Mouse (Mus musculus) brown adipose tissue, adult 24 weeks (tissue): ENCODE results near the gene 4930402H24Rik. TPM values are rescaled to one million over a fixed set of nuclear protein-coding genes. Genes with fewer than 3 reads are reported as not detected.
A peak's percentile ranks its signal among the peaks of the same experiment; 100 is the strongest.

ENCODE experiments used
- H3K27ac ChIP-seq: fragments of 200-500 bp; replicated peaks from 2 replicates; pipeline ENCODE4 v1.5.1; 2012; ENCODE audit warnings: low read depth, mild to moderate bottlenecking, low read length
- H3K4me1 ChIP-seq: fragments of 200-500 bp; 2 replicates; pipeline ENCODE4 v1.6.1; 2012; ENCODE audit warnings: low read length, mixed read lengths; ENCODE audit not compliant: control insufficient read depth, insufficient read depth, insufficient read length
- H3K4me3 ChIP-seq: fragments of 200-500 bp; 2 replicates; pipeline ENCODE4 v1.5.1; 2012; ENCODE audit warnings: low read depth, mild to moderate bottlenecking, low read length, moderate library complexity; ENCODE audit not compliant: insufficient read depth
- polyA plus RNA-seq: library from polyadenylated mRNA; stranded (reverse); fragments of >200 nt; gene quantifications from 2 replicates; pipeline ENCODE4 v1.2.4, GENCODE M21; 2012; ENCODE audit not compliant: missing spikeins, insufficient read depth, insufficient read length

4930402H24Rik gene
- polyA plus RNA-seq, 1 experiment: 105 TPM

DNA sequence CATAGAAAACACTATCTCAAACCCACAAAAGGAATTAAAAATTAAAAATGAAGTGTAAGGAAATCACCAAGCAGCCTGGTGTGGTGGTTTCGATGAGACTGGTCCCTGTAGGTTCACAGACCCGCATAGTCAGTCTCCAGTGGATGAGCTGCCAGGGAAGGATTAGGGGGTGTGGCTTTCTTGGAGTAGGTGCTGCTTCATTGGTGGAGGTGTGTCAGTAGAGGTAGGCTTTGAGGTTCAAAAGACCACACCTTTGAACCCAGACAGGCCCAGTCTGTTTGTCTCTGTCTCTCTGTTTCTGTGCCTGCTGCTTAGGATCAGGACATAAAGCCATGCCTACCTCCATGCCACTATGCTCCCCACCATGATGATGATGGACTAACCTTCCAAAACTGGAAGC, 7.4 kb downstream of the 4930402H24Rik start:
- H3K4me1 ChIP-seq: peaks cover 3% of the 10 kb centered on the region; the same call in 1 of the 2 replicates
- H3K4me3 ChIP-seq: no peak overlapping the region
- no peak overlapping the region for H3K27ac ChIP-seq

DNA sequence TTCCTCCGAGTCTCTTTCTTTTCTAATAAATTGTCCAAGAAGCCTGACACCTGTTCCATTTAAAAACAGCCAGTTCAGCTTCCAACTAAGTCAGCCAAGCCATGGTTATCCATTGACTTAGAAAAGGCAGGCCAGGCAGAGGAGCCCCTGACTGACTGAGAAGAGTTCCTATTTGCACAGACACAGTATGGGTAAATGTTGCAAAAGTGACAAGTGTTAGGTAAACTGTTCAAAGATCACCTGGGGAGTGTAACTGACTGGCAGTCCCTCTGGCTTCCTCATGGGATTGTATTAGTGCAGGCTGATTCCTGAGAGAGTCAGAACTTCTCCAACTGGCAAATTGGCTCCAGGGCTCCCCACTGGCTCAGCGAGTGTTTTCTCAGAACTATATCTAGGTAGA, 8.3 kb downstream of the 4930402H24Rik start:
- Histone ChIP-seq H3K27ac (no peak overlapping the region), H3K4me3 (no peak overlapping the region), H3K4me1 (peaks cover 3% of the 10 kb centered on the region; the same call in 1 of the 2 replicates)

DNA sequence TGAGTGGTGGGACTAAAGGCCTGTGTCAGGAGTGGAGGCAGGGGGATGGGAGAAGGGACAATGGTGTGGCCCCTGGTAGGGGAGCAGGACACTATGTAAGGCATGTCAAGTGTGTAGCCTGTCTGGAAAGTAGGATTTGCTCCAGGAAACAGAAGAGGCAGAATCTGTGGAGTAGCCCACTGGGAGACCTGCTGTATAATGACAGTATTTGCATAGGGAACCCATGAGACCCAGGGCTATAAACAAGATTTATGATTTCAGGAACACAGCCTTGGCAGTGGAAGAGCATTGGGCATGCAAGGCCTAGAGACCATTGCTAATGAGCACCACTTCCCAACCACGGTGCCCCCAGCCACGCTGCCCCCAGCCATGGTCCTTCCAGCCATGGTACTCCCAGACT, 9.3 kb downstream of the 4930402H24Rik start:
- Histone ChIP-seq H3K4me3 (no peak overlapping the region), H3K4me1 (peaks cover 3% of the 10 kb centered on the region; the same call in 1 of the 2 replicates), H3K27ac (no peak overlapping the region)

DNA sequence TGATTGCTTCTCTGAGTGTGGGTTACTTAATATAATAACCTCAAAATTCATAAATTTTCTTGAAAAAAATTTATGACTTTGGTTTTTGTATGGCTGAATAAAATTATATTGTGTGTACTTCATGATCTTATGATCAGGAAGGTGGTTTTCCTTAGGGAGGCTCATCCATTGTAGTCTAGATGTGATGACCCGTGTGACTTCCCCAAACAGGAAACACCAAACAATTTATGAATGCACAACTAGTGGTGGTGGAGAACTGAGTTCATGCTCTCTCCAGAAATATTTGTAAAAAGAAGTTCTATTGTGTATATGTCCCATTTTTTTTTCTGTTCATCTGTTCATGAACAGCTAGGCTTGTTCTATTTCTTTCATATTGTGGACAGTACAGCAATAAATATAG, 18.8 kb downstream of the 4930402H24Rik start:
- H3K27ac ChIP-seq: peak overlapping the region; percentile 85; the same call in 1 of the 2 replicates
- H3K4me1 ChIP-seq: peaks cover 2% of the 10 kb centered on the region; the same call in 1 of the 2 replicates
- no peak overlapping the region for H3K4me3 ChIP-seq

DNA sequence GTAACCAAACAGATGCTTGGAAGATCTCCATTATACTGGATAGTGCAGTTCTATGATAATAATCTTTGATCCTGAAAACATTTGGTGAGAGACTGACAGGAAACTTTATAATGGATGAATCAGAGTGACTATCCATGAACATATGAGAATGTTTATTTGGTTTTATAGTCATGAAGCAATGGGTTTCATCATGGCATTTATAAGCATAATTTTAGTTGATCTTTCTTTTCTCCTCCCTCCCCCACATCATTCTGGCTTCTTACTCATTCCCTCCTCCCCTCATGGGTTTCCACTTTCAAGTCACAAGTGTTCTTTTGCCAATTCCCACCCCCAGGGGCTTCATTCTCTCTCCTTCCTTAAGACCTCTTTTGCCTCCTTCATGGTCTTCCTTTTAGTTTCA, 19.2 kb downstream of the 4930402H24Rik start:
- Histone ChIP-seq H3K4me3 (no peak overlapping the region), H3K27ac (peak overlapping the region; percentile 85), H3K4me1 (peaks cover 2% of the 10 kb centered on the region; the same call in 1 of the 2 replicates)

DNA sequence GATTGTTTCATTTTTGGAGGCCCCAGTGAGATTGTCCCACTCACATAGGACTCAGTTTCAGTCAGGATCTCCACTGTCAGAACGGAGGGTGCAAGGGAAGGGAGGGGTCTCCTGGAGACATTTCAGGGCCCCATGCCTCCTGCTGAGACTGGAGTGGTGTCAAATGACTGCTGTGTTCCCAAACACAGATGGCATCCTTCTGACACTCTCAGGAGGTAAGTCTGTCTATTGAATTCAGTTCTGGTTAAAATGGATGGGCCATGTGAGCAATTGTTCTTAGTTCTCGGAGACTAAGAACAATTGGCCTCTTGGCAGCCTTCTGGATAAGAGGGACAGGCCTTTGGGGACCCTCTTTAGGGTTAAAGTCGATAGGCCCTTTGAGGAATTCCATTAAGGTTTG, 28.8 kb downstream of the 4930402H24Rik start:
- Histone ChIP-seq H3K4me1 (no peaks in the 10 kb centered on the region), H3K4me3 (no peak overlapping the region), H3K27ac (no peak overlapping the region)

DNA sequence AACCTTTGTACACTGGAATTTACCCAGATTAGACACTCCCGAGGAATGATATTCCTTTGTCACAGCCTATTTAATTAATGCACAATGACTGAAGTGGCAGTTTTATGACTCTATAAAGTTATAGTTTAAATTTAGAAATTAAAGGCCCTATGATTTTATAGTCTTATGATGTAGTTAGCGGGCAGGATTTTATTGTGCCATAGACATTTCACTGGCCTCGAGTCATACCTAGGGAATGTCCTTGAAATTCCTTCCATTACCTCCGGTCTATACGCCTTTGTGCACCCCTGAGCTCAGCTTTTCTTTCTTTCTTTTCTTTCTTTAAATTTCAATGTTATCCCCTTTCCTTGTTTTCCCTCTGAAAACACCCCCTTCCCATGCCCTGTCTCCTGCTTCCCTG, 35.3 kb downstream of the 4930402H24Rik start:
- Histone ChIP-seq H3K4me1 (no peaks in the 10 kb centered on the region), H3K27ac (no peak overlapping the region), H3K4me3 (no peak overlapping the region)

DNA sequence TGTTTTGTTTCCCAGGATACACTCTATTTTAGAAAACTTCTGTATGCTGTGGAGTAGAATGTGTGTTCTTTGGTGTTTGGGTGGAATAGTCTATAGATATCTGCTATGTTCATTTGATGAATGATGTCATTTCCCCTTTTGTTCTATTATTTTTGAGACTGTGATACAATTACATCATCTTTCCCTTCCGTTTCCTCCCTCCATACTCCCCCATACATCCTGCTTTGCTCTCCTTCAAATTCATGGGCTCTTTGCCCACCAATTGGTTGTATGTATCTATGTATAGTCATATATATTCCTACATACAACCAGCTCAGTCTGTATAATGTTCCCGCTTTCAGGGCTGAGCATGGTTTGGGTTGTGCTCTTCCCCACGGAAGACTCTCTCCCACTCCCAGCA, 44.1 kb downstream of the 4930402H24Rik start:
- H3K4me3 ChIP-seq: no peak overlapping the region
- peaks cover 7% of the 10 kb centered on the region; the same call in 1 of the 2 replicates for H3K4me1 ChIP-seq
- no peak overlapping the region for H3K27ac ChIP-seq

DNA sequence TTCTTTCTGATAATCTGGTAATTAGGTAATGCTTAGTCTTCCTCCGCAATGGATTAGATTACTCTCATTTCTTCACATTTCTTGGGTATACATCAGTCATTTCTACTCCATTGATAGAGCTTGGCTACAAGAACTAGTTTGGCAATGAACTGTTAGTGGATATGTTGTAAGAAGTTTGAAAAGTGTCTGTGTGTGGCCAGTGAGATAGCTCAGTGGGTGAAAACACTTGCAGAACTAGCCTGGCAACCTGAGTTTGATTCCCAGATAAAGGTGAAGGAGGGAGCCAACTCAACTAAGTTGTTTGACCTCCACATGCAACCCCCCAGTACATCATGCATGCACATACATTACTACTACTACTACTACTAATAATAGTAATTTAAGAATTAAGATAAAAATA, 53.2 kb downstream of the 4930402H24Rik start:
- Histone ChIP-seq H3K4me3 (no peak overlapping the region), H3K27ac (no peak overlapping the region), H3K4me1 (no peaks in the 10 kb centered on the region)

DNA sequence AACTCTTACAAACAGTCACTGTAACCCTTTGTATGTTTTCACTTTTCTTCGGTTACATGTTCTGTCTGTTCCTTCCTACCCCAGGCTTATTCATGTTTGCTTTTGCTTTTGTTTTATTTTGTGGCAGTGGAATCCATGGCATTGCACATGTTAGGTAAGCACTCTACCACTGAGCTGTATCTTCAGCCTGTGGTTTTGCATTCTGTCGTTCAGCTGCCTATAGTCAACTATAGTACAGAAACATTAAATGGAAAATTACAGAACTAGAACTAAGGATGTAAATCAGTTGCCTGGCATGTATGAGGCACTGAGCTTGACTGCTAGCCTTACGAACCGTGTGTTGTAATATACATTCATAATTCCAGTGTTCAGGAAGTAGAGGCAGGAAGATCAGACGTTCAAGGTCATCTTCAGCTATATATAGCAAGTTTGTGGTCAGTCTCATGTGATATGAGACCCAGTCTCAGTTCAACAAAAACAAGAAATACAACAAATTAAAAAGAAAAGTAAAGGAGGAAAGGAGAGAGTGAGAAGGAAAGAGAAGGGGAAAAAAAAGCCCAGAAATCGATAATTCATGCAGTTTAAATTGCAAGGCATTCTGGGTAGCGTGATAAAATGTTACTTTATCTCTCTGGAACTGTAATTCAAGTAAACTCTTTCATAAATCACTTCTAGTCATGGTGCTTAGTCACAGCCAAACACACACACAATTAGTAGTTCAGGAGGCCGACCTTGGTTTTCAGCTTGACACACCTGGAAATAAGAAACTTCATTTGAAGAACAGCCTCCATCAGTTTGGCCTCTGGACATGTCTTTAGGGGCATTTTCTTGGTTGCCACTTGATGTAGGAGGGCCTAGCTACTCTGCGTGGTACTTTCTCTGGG, 54.6 kb downstream of the 4930402H24Rik start:
- Histone ChIP-seq H3K4me3 (no peak overlapping the region), H3K27ac (no peak overlapping the region), H3K4me1 (no peaks in the 10 kb centered on the region)

DNA sequence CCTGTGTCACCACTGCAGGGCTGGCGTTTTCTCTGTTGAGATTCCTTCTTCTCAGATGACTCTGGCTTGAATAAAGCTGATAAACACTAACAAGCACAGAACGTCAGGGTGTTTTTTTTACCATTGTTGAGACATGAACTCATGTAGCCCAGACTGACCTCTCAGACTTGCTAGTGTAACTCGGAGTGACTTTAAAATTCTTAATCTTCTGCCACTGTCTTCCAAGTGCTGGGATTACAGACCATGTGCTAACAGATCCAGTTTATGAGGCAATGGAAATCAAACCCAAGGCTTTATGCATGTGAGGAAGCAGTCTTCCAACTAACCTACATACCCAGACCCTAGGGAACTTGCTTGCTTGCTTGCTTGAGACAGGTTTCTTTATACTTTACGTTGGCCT, 56.5 kb downstream of the 4930402H24Rik start:
- H3K4me3 ChIP-seq: no peak overlapping the region
- H3K4me1 ChIP-seq: no peaks in the 10 kb centered on the region
- H3K27ac ChIP-seq: no peak overlapping the region

DNA sequence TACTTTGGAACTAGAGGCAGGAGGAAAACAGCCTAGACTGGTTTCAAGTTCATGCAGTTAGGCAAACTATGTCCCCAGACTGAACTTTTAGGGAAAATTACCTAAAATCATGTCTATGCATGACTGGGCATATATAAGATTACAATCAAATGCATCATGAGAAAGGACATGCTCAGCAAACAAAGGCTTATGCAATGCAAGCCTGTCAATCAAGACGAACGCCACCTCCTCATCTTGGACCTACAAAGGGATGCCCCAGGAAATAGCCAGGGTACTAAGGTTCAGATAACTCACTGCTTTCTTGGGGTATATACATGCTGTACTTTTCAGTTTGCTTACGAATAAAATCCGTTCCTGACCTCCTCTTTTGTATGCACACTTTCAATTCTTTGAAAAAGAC, 57.9 kb downstream of the 4930402H24Rik start:
- no peaks in the 10 kb centered on the region for H3K4me1 ChIP-seq
- H3K4me3 ChIP-seq: no peak overlapping the region
- no peak overlapping the region for H3K27ac ChIP-seq

DNA sequence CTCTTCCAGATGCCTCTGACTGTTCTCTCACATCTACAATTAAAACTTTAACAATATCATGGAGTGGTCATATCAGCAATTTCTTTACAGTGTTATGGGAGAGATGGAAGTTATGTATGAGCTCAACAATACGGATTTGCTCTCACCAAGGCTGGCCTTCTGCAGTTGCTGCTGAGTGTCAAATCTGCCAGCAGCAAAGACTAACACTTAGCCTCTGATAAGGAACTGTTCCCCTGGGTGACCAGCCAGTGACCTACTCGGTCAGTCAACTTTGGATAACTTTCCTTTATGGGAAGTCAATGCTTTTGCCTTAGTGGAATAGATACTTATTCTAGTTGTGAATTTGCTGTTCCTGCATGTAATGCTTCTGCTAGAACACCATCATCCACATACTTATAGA, 62.6 kb downstream of the 4930402H24Rik start:
- Histone ChIP-seq H3K4me1 (no peaks in the 10 kb centered on the region), H3K27ac (no peak overlapping the region), H3K4me3 (no peak overlapping the region)

DNA sequence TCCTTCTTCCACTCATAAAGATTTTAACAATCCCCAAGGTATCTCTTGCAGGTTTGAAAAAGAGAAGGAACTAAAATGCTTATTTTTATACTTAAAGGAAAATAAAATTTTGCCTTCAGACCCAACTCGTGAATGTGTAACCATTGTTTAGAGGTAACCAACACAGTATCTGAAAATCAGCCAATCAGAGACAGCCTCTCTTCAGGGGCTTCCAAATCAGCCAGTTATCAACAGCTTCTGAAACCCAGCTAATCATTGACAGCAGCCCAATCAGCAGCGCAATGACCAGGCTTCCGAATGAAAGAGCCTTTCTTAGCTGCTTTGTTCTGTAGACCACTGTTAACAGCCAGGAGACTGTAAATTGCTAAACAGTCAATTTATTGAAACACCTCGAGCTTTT, 65.4 kb downstream of the 4930402H24Rik start:
- Histone ChIP-seq H3K4me3 (no peak overlapping the region), H3K4me1 (peaks cover 5% of the 10 kb centered on the region; the same call in 1 of the 2 replicates), H3K27ac (no peak overlapping the region)

DNA sequence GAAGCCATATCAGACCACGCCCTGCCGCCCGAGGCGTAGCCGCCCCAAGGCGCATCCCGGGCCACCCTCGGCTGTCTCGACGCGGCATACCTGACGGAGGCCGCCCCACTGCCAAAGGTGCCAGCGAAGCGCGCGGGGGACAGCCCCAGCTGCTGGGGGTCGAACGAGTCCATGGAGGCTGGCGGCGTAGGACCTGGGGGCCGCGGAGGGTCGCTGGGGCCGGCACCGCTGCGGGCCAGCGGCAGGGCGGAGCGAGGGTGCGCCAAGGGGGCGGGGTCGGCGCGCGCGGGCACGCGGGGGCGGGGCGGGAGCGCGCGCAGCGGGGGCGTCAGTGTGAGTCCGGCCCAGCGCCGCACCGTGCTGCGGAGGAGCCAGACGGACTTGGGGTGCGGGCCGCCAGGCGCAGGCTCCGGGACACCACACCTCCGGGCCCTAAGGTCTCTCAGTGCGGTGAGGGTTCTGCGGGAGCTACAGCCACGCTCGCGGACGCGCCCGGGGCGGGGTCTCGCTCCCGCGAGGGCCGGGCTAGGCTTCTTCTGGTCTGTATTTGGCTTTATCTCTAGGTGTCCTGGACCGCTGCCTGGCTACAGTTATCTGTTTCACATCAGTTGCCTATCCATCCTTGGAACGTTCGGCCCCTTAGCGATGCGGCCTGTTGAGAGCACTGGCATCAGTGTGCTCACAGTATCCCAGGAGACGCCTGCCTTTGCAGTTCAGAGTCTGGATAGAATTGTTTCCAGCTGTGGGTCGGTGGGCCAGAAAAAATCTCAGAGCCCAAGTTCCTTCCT, 66.1 kb downstream of the 4930402H24Rik start:
- Histone ChIP-seq H3K27ac (peak overlapping the region; percentile 96), H3K4me3 (peak overlapping the region; percentile 100), H3K4me1 (peaks cover 11% of the 10 kb centered on the region; the same call in 1 of the 2 replicates)
